Mouse (Mus musculus): Measurements from ENCODE around the gene Man1a. TPM values are rescaled to one million over a fixed set of nuclear protein-coding genes. Genes with fewer than 3 reads are reported as not detected.

Man1a gene
- total RNA-seq, 1 experiment from 2014 or later, result 119 TPM

DNA sequence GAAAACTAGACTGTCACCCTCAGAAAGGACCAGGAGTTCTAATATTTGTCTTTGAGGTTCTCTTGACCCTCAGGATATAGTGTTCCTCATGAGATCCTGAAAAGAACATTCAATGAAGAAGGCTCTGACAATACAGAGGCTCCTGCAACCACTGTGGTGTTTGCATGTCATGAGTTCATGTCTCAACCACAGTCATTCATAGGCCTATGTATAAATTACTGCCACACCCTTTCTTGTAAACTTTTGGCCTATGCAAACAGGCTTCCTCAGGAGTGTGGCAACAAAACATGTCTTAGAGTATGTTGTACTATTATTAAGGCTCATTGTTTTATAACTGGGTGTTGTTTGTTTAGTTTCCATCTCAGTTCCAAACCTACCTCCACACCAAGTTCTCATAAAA is 9.7 kb downstream of the Man1a start:
- ATAC-seq (replicated peaks; ENCODE audit: insufficient number of reproducible peaks, low FRiP score, low TSS enrichment, poor library complexity, severe bottlenecking), result peak; percentile 87

DNA sequence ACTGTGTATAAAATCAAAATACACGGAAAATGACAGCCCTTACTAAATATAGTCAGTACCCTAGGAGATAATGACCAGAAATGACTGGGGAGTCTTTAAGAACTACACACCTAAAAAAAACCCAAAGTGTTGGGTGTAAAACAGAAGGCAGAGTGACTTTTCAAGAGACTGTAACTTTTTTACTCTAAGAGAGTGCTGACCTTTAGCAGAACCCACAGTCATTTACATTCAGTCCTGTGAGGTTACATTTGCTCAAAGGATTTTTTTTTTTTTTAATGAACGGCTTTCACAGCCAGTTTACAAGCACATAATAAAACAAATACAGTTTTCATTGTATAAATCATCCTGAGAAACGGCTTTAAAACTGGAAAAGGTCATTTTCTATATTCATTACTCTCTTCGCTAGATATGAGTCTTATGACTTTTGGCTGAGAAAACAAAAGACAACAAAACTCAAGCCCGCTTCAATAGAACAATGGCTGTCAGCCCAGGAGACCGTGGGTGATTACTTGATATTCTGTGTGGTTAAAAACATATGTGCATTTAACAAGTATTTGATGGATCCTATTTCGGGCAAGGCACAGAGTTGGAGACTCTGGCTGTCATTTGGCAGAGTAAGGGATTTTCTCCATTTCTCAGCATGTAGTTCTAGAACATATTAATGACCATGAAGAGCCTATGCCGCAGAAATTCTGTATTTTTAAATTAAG is 12.7 kb downstream of the Man1a start:
- no peak for ATAC-seq (replicated peaks; ENCODE audit: insufficient number of reproducible peaks, low FRiP score, low TSS enrichment, poor library complexity, severe bottlenecking)

DNA sequence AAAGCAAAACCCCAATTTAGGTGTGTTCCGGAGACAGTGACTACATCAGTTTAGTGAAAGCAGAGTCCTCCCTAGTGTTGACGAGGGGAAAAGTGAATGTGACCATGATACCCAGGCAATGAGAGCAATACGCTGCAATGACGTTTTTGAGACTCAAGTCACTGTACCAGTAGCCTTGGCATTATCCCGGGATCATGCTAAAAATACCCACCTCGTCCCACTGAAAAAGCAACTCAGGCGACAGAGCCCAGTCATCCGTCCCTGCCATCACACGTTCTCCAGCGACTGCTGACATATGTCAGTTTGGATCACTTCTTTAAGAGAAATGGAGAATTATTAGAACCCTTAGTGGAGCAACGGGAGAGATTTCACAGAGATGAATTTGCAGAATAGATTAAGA is 13.6 kb downstream of the Man1a start:
- ATAC-seq (replicated peaks; ENCODE audit: insufficient number of reproducible peaks, low FRiP score, low TSS enrichment, poor library complexity, severe bottlenecking), result no peak

DNA sequence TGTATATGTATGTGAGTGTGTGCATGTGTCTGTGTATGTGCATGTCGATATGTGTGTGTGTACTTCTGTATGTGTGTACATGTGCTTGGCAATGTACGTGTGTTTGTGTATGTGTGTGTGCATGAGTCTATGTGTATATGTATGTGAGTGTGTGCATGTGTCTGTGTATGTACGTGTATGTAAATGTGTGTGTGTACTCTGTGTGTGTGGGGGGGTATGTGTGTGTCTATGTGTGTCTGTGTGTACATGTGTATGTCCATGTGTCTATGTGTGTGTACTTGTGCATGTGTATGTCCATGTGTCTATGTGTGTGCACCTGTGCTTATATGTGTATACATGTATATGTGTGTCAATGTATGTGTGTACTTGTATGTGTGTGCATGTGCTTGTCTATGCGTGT is 15.2 kb downstream of the Man1a start:
- ATAC-seq (replicated peaks; ENCODE audit: insufficient number of reproducible peaks, low FRiP score, low TSS enrichment, poor library complexity, severe bottlenecking), result 0 out of 2 replicates have a peak, but pooled peaks have one; percentile 33

DNA sequence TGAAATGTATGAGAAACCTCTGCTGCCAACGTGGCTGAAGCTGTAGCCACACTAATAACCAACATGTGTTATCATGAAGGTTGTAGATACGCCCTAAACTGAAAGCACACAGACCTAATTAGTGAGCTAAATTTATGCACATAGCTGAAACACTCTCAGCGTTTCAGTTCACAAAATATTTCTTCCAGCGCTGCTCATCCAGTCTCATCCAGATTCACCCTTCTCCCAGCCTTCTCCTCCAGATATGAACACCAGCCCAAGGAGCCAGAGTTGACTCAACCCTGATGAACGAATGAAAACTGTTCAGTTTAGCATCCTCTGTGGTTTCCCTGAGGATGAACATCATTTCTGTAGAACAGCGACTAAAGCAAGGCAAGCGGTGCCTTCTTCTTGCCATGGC is 15.8 kb downstream of the Man1a start:
- ATAC-seq (replicated peaks; ENCODE audit: insufficient number of reproducible peaks, low FRiP score, low TSS enrichment, poor library complexity, severe bottlenecking), result no peak

DNA sequence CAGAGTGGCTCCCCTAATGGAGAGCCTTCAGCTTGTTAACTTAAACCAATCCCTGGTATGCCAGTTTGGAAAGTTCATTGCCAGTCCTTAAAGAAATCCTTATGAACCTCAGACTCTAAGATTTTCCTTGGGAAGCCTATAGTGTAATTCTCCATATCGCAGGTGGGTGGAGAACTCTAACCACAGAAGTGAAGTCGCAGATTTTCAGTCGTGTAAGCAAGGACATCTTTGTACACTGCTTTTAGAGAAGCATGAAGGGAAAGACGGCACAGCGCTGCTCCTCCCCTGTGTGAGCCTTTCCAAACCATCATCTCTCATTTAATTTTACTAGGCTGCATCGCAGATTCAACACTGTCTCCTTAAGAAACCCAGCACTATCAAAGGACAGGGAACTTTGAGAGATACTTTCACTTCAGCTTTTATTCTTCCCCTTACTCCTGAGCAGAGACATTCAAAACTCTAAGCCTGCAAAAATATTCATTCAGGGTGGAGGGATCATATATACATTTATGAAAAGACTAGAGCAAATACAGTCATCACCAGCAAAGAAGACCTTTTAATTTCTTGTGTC is 16.6 kb downstream of the Man1a start:
- peak; percentile 62; the same call in 1 of the 2 replicates for ATAC-seq (replicated peaks; ENCODE audit: insufficient number of reproducible peaks, low FRiP score, low TSS enrichment, poor library complexity, severe bottlenecking)

GRCm38 (mm10) chr10:54059092-54059496 is 17.3 kb downstream of the Man1a start:
- no peak for ATAC-seq (replicated peaks; ENCODE audit: insufficient number of reproducible peaks, low FRiP score, low TSS enrichment, poor library complexity, severe bottlenecking)

- ATAC-seq (replicated peaks; ENCODE audit: insufficient number of reproducible peaks, low FRiP score, low TSS enrichment, poor library complexity, severe bottlenecking), result no peak
These were observed 17.8 kb downstream of the Man1a start for GRCm38 (mm10) chr10:54058657-54059056.

- ATAC-seq (replicated peaks; ENCODE audit: insufficient number of reproducible peaks, low FRiP score, low TSS enrichment, poor library complexity, severe bottlenecking), result peak; percentile 32
These were observed 22.2 kb downstream of the Man1a start for GRCm38 (mm10) chr10:54054188-54054587.

GRCm38 (mm10) chr10:54047885-54048284 is 28.5 kb downstream of the Man1a start:
- ATAC-seq (replicated peaks; ENCODE audit: insufficient number of reproducible peaks, low FRiP score, low TSS enrichment, poor library complexity, severe bottlenecking), result no peak

DNA sequence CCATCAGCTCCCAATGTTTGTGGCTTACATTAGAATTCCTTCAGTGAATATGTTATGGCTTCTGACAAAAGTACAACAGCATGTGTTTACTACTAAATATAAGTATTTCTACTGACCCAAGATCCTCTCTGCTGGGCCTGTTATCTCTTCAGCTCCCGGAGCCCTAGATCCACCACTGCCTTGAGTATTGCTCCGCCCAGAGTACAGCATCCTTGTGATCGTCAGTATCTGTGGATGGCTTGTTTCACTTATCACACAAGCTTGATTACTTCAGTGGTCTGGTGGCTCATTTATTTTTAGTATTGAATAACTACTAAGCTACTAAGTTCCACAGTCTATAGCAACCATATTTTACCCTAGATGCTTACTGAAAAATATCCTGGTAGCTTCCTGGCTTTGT is 33.1 kb downstream of the Man1a start:
- no peak for ATAC-seq (replicated peaks; ENCODE audit: insufficient number of reproducible peaks, low FRiP score, low TSS enrichment, poor library complexity, severe bottlenecking)

- no peak for ATAC-seq (replicated peaks; ENCODE audit: insufficient number of reproducible peaks, low FRiP score, low TSS enrichment, poor library complexity, severe bottlenecking)
These were observed 34.1 kb downstream of the Man1a start for GRCm38 (mm10) chr10:54042212-54042840.

DNA sequence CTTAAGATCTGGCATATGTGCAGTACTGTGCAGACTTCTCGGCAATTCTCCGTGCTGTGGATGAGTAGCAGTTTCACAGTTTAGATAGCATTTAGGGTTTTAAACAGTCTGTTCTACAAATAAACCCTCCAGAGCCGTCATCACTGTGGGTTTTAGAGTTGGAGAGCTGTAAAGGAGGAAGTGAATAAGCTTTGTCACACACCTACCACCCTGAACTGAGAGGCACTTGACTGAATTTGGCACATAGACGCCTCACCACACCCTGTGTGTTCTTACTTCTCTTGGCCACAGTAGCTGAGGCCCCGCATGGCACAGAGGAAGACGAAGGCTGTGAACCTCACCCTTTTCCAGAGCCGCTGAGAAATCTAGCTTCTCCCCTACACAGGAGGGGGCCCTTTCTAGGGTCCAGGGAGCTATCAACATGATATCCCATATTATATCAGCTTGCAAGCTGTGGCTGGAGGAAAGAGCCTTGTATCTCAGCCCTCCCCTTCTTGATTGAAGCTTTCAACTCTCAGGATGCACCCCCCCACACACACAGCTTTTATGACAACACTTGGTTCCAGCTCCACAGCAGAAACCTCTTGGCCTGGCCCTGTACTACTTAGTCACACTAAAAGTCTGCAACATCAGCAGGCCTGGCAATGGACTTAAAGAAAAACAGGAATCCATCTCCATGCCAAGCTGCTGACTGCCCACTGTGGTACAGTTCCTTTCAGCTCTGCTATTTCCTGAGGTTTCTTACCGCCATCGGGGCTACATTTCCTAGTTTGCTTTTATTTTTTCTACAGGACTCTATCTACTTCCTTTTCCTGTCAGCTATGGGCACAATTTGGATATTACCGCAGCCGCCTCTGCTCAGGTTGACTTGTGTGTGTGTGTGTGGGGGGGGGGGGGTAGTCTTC is 35.9 kb downstream of the Man1a start:
- ATAC-seq (replicated peaks; ENCODE audit: insufficient number of reproducible peaks, low FRiP score, low TSS enrichment, poor library complexity, severe bottlenecking), result peak; percentile 94

DNA sequence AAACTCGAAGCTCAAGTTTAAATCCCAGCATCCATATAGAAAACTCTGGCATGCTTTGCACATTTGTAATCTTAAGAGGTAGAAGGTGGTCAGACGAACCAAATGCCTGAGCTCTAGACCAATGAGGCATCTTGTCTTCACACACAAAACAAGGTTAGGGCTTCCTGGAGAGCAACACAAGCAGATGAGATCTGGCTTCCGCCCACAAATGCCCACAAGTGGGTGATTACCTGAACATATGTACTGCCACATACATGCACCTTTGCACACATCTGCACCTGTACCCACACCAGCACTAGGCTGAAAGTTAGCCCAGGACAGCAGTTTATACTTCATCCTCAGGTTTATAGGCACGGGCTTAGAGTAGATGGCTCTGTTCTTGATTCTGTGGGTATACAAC is 36.7 kb downstream of the Man1a start:
- ATAC-seq (replicated peaks; ENCODE audit: insufficient number of reproducible peaks, low FRiP score, low TSS enrichment, poor library complexity, severe bottlenecking), result no peak

- ATAC-seq (replicated peaks; ENCODE audit: insufficient number of reproducible peaks, low FRiP score, low TSS enrichment, poor library complexity, severe bottlenecking), result no peak
These were observed 37.7 kb downstream of the Man1a start for GRCm38 (mm10) chr10:54038734-54039133.

DNA sequence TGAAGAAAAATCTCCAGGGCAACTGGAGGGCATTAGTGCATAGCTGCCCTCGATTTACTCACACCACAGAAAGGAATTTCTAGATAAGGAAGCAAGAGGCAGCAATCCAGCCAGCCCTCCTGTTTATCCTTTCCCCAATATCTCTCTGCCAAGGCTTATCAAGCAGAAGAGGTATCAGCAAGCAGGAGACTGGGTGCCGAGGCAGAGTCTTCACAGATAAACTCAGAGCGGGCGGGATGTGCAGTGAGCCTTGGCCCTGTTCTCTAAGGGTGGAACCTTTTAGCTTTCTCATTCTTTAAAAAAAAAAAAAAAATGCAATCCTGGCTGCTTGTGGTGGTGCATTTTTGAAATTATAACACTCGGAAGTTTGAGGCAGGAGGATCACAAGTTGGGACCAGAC is 38.2 kb downstream of the Man1a start:
- ATAC-seq (replicated peaks; ENCODE audit: insufficient number of reproducible peaks, low FRiP score, low TSS enrichment, poor library complexity, severe bottlenecking), result no peak

DNA sequence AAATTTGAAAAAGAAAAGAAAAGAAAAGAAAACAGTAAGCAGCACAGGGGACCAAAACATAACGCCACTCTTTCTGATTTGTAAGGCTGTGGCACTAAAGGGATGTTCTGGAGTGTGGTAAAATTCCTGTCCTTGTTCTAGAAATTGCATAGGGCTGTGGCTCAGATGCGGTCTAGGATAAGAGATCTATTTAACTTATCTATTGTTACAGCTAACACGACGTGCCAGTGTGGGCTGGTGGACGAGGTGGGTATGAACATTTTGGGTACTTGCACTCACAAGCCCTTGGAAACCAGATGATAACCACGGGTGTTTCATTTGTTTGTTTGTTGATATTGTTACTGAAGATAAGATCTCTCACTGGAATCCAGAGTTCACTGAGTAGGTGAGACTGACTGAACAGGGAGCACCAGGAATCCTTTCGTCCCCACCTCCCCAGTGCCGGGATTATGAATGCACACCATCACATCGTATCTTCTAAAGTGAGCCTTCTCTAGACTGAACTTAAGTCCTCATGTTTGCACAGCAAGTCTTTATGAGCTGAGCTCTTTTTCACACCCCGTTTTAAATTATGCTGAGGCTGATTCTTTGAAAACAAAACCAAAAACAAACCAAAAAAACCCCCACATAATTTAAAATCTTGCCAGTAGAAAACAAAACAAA is 38.9 kb downstream of the Man1a start:
- no peak for ATAC-seq (replicated peaks; ENCODE audit: insufficient number of reproducible peaks, low FRiP score, low TSS enrichment, poor library complexity, severe bottlenecking)

DNA sequence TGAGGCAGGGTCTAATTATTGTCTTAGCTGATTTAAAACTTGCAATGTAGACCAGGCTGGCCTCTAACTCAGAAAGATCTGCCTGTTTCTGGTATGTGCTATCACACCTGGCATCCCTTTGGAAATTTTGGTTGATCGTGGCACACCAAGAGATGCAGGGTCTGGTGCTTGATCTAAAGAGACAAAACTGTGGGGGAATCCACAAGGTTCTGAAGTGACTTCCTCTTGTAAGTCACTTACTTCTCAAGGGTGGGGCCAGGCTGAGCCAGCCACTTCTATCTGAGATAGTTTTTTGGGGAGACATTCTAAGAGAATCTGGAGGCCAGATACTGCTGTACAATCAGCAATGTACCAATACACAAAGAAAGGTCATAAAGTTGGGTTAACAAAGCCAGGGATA is 40.8 kb downstream of the Man1a start:
- ATAC-seq (replicated peaks; ENCODE audit: insufficient number of reproducible peaks, low FRiP score, low TSS enrichment, poor library complexity, severe bottlenecking), result no peak

- peak; percentile 27; the same call in 1 of the 2 replicates for ATAC-seq (replicated peaks; ENCODE audit: insufficient number of reproducible peaks, low FRiP score, low TSS enrichment, poor library complexity, severe bottlenecking)
These were observed 41.6 kb downstream of the Man1a start for GRCm38 (mm10) chr10:54034779-54035178.
